Mouse (Mus musculus) erythroblast, embryonic 14.5 days (primary cell): ENCODE data around the gene Prkch.

ENCODE experiments used
- GATA1 ChIP-seq: IDR thresholded peaks from 2 replicates; pipeline ENCODE4 v1.6.1; 2012; ENCODE audit warnings: low read length, inconsistent platforms, mixed read lengths
- TAL1 ChIP-seq: IDR thresholded peaks from 3 replicates; pipeline ENCODE4 v1.6.1; 2012; ENCODE audit warnings: low read length, inconsistent platforms, mixed read lengths

DNA sequence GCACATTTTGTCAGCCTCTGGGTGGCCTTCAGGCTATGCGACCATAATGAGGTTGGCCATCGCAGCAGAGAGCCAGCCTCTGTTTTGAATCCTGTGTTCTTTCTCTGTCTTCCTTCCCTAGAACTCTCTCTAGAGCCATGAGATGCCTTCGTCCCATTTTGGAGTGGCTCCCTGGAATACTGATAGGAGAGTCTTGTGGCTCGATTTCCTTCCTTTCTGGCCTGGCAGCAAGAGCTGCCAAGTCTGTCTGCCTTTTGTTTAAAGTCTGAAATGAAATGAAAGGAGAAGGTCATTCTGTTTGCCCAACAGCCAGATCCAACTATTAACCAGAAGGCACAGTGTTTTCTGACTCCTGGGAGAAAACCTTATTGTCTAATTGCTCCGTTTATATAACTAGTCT is 184.2 kb downstream of the Prkch start:
- TF ChIP-seq GATA1 = no peak
- no peak for TF ChIP-seq TAL1
